Mouse (Mus musculus) embryonic facial prominence, embryonic 12.5 days (tissue): Measurements from ENCODE around the gene Mylk4. TPM values are rescaled to one million over a fixed set of nuclear protein-coding genes. Genes with fewer than 3 reads are reported as not detected.

Experiments
- ATAC-seq: fragments of 200-750 bp; cut with Nextera tagmentation; 2 replicates; pipeline ENCODE4 v1.8.0; 2017; ENCODE audit not compliant: insufficient number of reproducible peaks, insufficient read depth, low FRiP score, low TSS enrichment
- H3K27ac ChIP-seq: fragments of 300-500 bp; sonication (generic); 2 replicates; pipeline ENCODE4 v1.5.1; 2016; ENCODE audit warnings: mild to moderate bottlenecking
- H3K27me3 ChIP-seq: fragments of 300-500 bp; sonication (generic); 2 replicates; pipeline ENCODE4 v1.6.1; 2016; ENCODE audit warnings: mild to moderate bottlenecking, moderate library complexity
- H3K36me3 ChIP-seq: fragments of 300-500 bp; sonication (generic); 2 replicates; pipeline ENCODE4 v1.6.1; 2016; ENCODE audit warnings: mild to moderate bottlenecking
- H3K4me1 ChIP-seq: fragments of 300-500 bp; sonication (generic); 2 replicates; pipeline ENCODE4 v1.6.1; 2016
- H3K4me2 ChIP-seq: fragments of 300-500 bp; sonication (generic); replicated peaks from 2 replicates; pipeline ENCODE4 v1.6.1; 2016; ENCODE audit warnings: mild to moderate bottlenecking, moderate library complexity
- H3K4me3 ChIP-seq: fragments of 300-500 bp; sonication (generic); 2 replicates; pipeline ENCODE4 v1.5.1; 2016; ENCODE audit warnings: mild to moderate bottlenecking
- H3K9ac ChIP-seq: fragments of 300-500 bp; sonication (generic); 2 replicates; pipeline ENCODE4 v1.6.1; 2016; ENCODE audit warnings: mild to moderate bottlenecking, moderate library complexity
- H3K9me3 ChIP-seq: fragments of 300-500 bp; sonication (generic); 2 replicates; pipeline ENCODE4 v1.6.1; 2016; ENCODE audit warnings: mild to moderate bottlenecking, moderate library complexity
- WGBS: fragments of 180-500 bp; shearing (Covaris S2); methylation state at CpG from one replicate; pipeline ENCODE4 v1.1.7; 2016; 5-methylcytosine and 5-hydroxymethylcytosine counted together
- polyA plus RNA-seq: library from polyadenylated mRNA; unstranded; fragments of >200 nt; fragmentation: Nextera tagmentation; extraction: Ambion mirVana; gene quantifications from 2 replicates; pipeline ENCODE4 v1.2.1, GENCODE M21; 2016

Mylk4 gene
- polyA plus RNA-seq, 1 experiment from 2014 or later, result 2.3 TPM

- no peak overlapping the region for H3K9ac ChIP-seq
- H3K4me2 ChIP-seq, result no peak overlapping the region
- no peaks in the 10 kb centered on the region for H3K4me1 ChIP-seq
- ATAC-seq, result no peak
- 91% methylated on average over 1 of the region's 1 CpGs for WGBS
- H3K27me3 ChIP-seq, result no peaks in the 10 kb centered on the region
- no peaks in the 10 kb centered on the region for H3K36me3 ChIP-seq
- H3K9me3 ChIP-seq, result no peaks in the 10 kb centered on the region
- no peak overlapping the region for H3K4me3 ChIP-seq
- no peak overlapping the region for H3K27ac ChIP-seq
Observed at GRCm38 (mm10) chr13:32750507-32750906, 33.2 kb downstream of the Mylk4 start.

- H3K4me1 ChIP-seq, result no peaks in the 10 kb centered on the region
- no peaks in the 10 kb centered on the region for H3K36me3 ChIP-seq
- no peak overlapping the region for H3K9ac ChIP-seq
- 54% methylated on average over 2 of the region's 2 CpGs for WGBS
- no peak overlapping the region for H3K4me2 ChIP-seq
- ATAC-seq, result no peak
- H3K27ac ChIP-seq, result no peak overlapping the region
- no peaks in the 10 kb centered on the region for H3K27me3 ChIP-seq
- H3K9me3 ChIP-seq, result no peaks in the 10 kb centered on the region
- no peak overlapping the region for H3K4me3 ChIP-seq
Observed at GRCm38 (mm10) chr13:32748421-32748820, 35.3 kb downstream of the Mylk4 start.

GRCm38 (mm10) chr13:32741161-32741560 is 42.6 kb downstream of the Mylk4 start:
- Histone ChIP-seq H3K27me3 (no peaks in the 10 kb centered on the region), H3K4me2 (no peak overlapping the region), H3K27ac (no peak overlapping the region), H3K4me1 (no peaks in the 10 kb centered on the region), H3K36me3 (no peaks in the 10 kb centered on the region), H3K4me3 (no peak overlapping the region), H3K9me3 (no peaks in the 10 kb centered on the region), H3K9ac (no peak overlapping the region)
- ATAC-seq, result no peak
- WGBS, result 73% methylated on average over 7 of the region's 7 CpGs

- Histone ChIP-seq H3K4me2 (no peak overlapping the region), H3K9me3 (no peaks in the 10 kb centered on the region), H3K27ac (no peak overlapping the region), H3K9ac (no peak overlapping the region), H3K4me3 (no peak overlapping the region), H3K4me1 (no peaks in the 10 kb centered on the region), H3K36me3 (no peaks in the 10 kb centered on the region), H3K27me3 (no peaks in the 10 kb centered on the region)
- no peak for ATAC-seq
Observed at GRCm38 (mm10) chr13:32731283-32731682, 52.5 kb downstream of the Mylk4 start.

- no peak for ATAC-seq
- Histone ChIP-seq H3K27me3 (no peaks in the 10 kb centered on the region), H3K4me1 (no peaks in the 10 kb centered on the region), H3K36me3 (no peaks in the 10 kb centered on the region), H3K9ac (no peak overlapping the region), H3K4me2 (no peak overlapping the region), H3K27ac (no peak overlapping the region), H3K9me3 (no peaks in the 10 kb centered on the region), H3K4me3 (no peak overlapping the region)
- 88% methylated on average over 5 of the region's 5 CpGs for WGBS
Observed at GRCm38 (mm10) chr13:32724606-32725005, 59.1 kb downstream of the Mylk4 start.

GRCm38 (mm10) chr13:32721717-32722116 is 62.0 kb downstream of the Mylk4 start:
- ATAC-seq, result no peak
- WGBS, result 93% methylated on average over 4 of the region's 4 CpGs
- H3K36me3 ChIP-seq, result no peaks in the 10 kb centered on the region

GRCm38 (mm10) chr13:32719284-32719683 is 64.5 kb downstream of the Mylk4 start:
- no peak overlapping the region for H3K27ac ChIP-seq
- no peak for ATAC-seq
- no peak overlapping the region for H3K4me3 ChIP-seq
- 74% methylated on average over 3 of the region's 3 CpGs for WGBS
- no peak overlapping the region for H3K4me2 ChIP-seq
- H3K4me1 ChIP-seq, result no peaks in the 10 kb centered on the region
- no peaks in the 10 kb centered on the region for H3K27me3 ChIP-seq
- no peaks in the 10 kb centered on the region for H3K9me3 ChIP-seq
- no peaks in the 10 kb centered on the region for H3K36me3 ChIP-seq
- no peak overlapping the region for H3K9ac ChIP-seq

More at GRCm38 (mm10) chr13:32721717-32722116, 62.0 kb downstream of the Mylk4 start:
- H3K9me3 ChIP-seq, result no peaks in the 10 kb centered on the region
- no peak overlapping the region for H3K4me3 ChIP-seq
- no peak overlapping the region for H3K4me2 ChIP-seq
- no peak overlapping the region for H3K9ac ChIP-seq
- H3K27ac ChIP-seq, result no peak overlapping the region
- H3K27me3 ChIP-seq, result no peaks in the 10 kb centered on the region
- no peaks in the 10 kb centered on the region for H3K4me1 ChIP-seq

- 85% methylated on average over 5 of the region's 5 CpGs for WGBS
- Histone ChIP-seq H3K9ac (no peak overlapping the region), H3K4me2 (no peak overlapping the region), H3K9me3 (no peaks in the 10 kb centered on the region), H3K36me3 (no peaks in the 10 kb centered on the region), H3K27me3 (no peaks in the 10 kb centered on the region), H3K27ac (no peak overlapping the region), H3K4me1 (no peaks in the 10 kb centered on the region), H3K4me3 (no peak overlapping the region)
- ATAC-seq, result no peak
Observed at GRCm38 (mm10) chr13:32717709-32718108, 66.0 kb downstream of the Mylk4 start.

GRCm38 (mm10) chr13:32712568-32712967 is 71.2 kb downstream of the Mylk4 start:
- Histone ChIP-seq H3K9ac (no peak overlapping the region), H3K9me3 (no peaks in the 10 kb centered on the region), H3K27ac (no peak overlapping the region), H3K4me1 (no peaks in the 10 kb centered on the region), H3K36me3 (no peaks in the 10 kb centered on the region), H3K27me3 (no peaks in the 10 kb centered on the region), H3K4me2 (no peak overlapping the region), H3K4me3 (no peak overlapping the region)
- no peak for ATAC-seq
- WGBS, result 82% methylated on average over 3 of the region's 3 CpGs

GRCm38 (mm10) chr13:32707894-32708293 is 75.9 kb downstream of the Mylk4 start:
- Histone ChIP-seq H3K36me3 (no peaks in the 10 kb centered on the region), H3K9me3 (no peaks in the 10 kb centered on the region), H3K27ac (no peak overlapping the region), H3K4me2 (no peak overlapping the region), H3K27me3 (no peaks in the 10 kb centered on the region), H3K4me3 (no peak overlapping the region), H3K4me1 (peaks cover 13% of the 10 kb centered on the region; the same call in 1 of the 2 replicates), H3K9ac (no peak overlapping the region)
- WGBS, result 87% methylated on average over 2 of the region's 2 CpGs
- ATAC-seq, result no peak

GRCm38 (mm10) chr13:32706651-32707288 is 77.0 kb downstream of the Mylk4 start:
- H3K9me3 ChIP-seq, result no peaks in the 10 kb centered on the region
- ATAC-seq, result no peak
- H3K27me3 ChIP-seq, result no peaks in the 10 kb centered on the region
- H3K4me1 ChIP-seq, result peaks cover 13% of the 10 kb centered on the region; the same call in 1 of the 2 replicates
- 56% methylated on average over 10 of the region's 10 CpGs for WGBS
- H3K4me3 ChIP-seq, result no peak overlapping the region
- no peaks in the 10 kb centered on the region for H3K36me3 ChIP-seq
- H3K4me2 ChIP-seq, result no peak overlapping the region
- H3K9ac ChIP-seq, result no peak overlapping the region
- no peak overlapping the region for H3K27ac ChIP-seq

GRCm38 (mm10) chr13:32705315-32705714 is 78.4 kb downstream of the Mylk4 start:
- no peak overlapping the region for H3K9ac ChIP-seq
- no peaks in the 10 kb centered on the region for H3K36me3 ChIP-seq
- WGBS, result 25% methylated on average over 1 of the region's 1 CpGs
- H3K4me2 ChIP-seq, result no peak overlapping the region
- H3K9me3 ChIP-seq, result no peaks in the 10 kb centered on the region
- no peak overlapping the region for H3K27ac ChIP-seq
- no peaks in the 10 kb centered on the region for H3K27me3 ChIP-seq
- H3K4me1 ChIP-seq, result peaks cover 13% of the 10 kb centered on the region; the same call in 1 of the 2 replicates
- ATAC-seq, result no peak
- H3K4me3 ChIP-seq, result no peak overlapping the region
